Mouse (Mus musculus): ENCODE data around the gene Cd163.

Gene Cd163

GRCm38 (mm10) chr6:124373584-124374206 is 69.2 kb downstream of the Cd163 start:
- DNase-seq = no peak

GRCm38 (mm10) chr6:124374683-124375082 is 70.2 kb downstream of the Cd163 start:
- DNase-seq = no peak

- peak; percentile 72 to 84 for DNase-seq
Measured at GRCm38 (mm10) chr6:124375435-124375884, 71.0 kb downstream of the Cd163 start.

GRCm38 (mm10) chr6:124376311-124376710 is 71.9 kb downstream of the Cd163 start:
- DNase-seq = no peak

GRCm38 (mm10) chr6:124377494-124378255 is 73.2 kb downstream of the Cd163 start:
- no peak for DNase-seq

GRCm38 (mm10) chr6:124379331-124379730 is 74.9 kb downstream of the Cd163 start:
- DNase-seq = peak in 1 of 2 experiments; percentile 52
